Mouse (Mus musculus): Measurements from ENCODE around the gene Adarb2. TPM values are rescaled to one million over a fixed set of nuclear protein-coding genes. Genes with fewer than 3 reads are reported as not detected.

Gene Adarb2
- total RNA-seq, 2 experiments from 2014 or later = 22.9 to 25.8 TPM

- H3K27ac ChIP-seq = no peak overlapping the region
- no peak for DNase-seq (ENCODE audit: extremely low spot score in 1 of 2, low spot score in 2 of 2)
- intact Hi-C loops (cut with DNase I) = no loop called here
- no peak overlapping the region for H3K4me3 ChIP-seq
- no peak for TF ChIP-seq CTCF (IDR thresholded peaks at IDR 0.05)
Observed at GRCm38 (mm10) chr13:8664615-8665240, 462.1 kb downstream of the Adarb2 start.

- no peak overlapping the region for H3K4me3 ChIP-seq
- H3K27ac ChIP-seq = no peak overlapping the region
- no peak for DNase-seq (ENCODE audit: extremely low spot score in 1 of 2, low spot score in 2 of 2)
- intact Hi-C loops (cut with DNase I) = no loop called here
- no peak for TF ChIP-seq CTCF (IDR thresholded peaks at IDR 0.05)
Observed at GRCm38 (mm10) chr13:8677174-8677573, 474.5 kb downstream of the Adarb2 start.

DNA sequence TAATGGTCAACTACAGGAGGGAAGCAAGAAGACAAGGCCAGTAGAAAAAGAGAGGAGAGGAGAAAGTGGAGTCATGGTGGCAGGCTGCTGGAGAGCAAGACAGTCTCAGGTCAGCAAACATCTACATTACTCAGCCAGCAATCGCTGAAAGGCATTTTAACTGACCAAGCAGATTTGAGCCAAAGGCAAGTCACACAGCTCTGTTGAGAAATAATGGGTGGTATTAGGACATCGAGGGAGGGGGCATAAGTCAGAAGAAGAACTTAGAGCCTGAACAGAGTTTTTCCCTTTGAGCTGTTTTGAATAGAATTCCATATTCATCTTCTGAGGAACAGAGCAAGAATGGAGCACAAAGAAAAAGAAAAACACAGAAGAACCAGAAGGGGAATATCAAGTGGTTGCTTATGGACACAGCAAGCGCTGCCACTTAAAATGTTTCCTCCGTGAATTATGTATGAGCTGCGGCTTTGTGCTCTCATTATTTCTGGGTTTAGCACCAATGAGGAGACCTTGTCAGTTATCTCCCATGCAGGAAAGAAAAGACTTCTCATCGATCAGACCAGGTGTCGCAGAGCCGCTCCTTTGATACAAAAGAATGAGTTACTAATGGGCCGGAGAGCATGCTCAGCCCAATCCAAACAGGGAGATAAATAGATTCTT lies 477.9 kb downstream of the Adarb2 start:
- intact Hi-C loops (cut with DNase I) = no loop called here
- no peak for TF ChIP-seq CTCF (IDR thresholded peaks at IDR 0.05)
- no peak for DNase-seq (ENCODE audit: extremely low spot score in 1 of 2, low spot score in 2 of 2)
- Histone ChIP-seq H3K27ac (no peak overlapping the region), H3K4me3 (no peak overlapping the region)

GRCm38 (mm10) chr13:8691448-8691847 lies 488.8 kb downstream of the Adarb2 start:
- no peak for DNase-seq (ENCODE audit: extremely low spot score in 1 of 2, low spot score in 2 of 2)
- no peak overlapping the region for H3K27ac ChIP-seq
- TF ChIP-seq CTCF (IDR thresholded peaks at IDR 0.05) = no peak
- intact Hi-C loops (cut with DNase I) = no loop called here
- H3K4me3 ChIP-seq = no peak overlapping the region

- no peak overlapping the region for H3K27ac ChIP-seq
- H3K4me3 ChIP-seq = no peak overlapping the region
- intact Hi-C loops (cut with DNase I) = no loop called here
- TF ChIP-seq CTCF (IDR thresholded peaks at IDR 0.05) = no peak
- DNase-seq (ENCODE audit: extremely low spot score in 1 of 2, low spot score in 2 of 2) = no peak
Observed at GRCm38 (mm10) chr13:8692787-8693186, 490.1 kb downstream of the Adarb2 start.

DNA sequence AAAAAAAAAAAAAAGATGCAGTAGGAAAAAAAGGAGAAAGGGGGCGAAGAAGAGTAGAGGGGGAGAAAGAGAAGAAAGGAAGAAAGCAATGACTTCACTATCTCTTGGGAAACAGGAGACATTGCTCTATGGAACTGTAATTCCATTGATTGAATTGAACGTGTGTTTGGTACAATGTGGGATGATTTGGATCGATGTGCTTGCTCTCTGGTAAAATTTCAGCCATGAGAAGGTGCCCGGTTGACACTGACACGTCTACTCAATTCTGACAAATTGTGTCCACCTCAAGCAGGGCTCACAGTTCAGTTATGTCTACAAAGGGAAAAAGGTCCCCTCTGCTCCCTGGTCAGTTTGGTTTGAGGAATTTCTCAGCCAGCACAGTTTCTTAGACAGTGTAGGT lies 495.8 kb downstream of the Adarb2 start:
- no peak overlapping the region for H3K4me3 ChIP-seq
- intact Hi-C loops (cut with DNase I) = no loop called here
- no peak for TF ChIP-seq CTCF (IDR thresholded peaks at IDR 0.05)
- no peak for DNase-seq (ENCODE audit: extremely low spot score in 1 of 2, low spot score in 2 of 2)
- no peak overlapping the region for H3K27ac ChIP-seq

DNA sequence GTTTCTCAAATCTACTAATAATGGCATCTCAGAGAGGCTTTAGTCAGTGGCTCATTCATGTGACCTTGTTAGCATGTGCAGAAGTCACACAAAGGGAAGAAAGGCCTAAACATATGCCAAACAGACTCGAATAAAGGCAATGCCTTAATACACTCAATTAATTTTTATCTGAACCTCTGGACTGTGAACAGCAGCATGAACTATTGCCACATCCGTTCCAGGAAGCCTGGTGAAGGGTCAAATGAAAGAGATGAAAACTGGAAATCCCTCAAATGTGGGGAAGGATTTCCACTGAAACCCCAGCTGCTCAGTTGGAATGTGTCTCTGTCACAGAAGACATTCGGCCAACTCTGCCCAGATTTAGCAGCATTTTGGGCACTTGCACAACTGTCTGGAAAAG lies 497.2 kb downstream of the Adarb2 start:
- intact Hi-C loops (cut with DNase I) = no loop called here
- TF ChIP-seq CTCF (IDR thresholded peaks at IDR 0.05) = no peak
- no peak for DNase-seq (ENCODE audit: extremely low spot score in 1 of 2, low spot score in 2 of 2)
- Histone ChIP-seq H3K27ac (no peak overlapping the region), H3K4me3 (no peak overlapping the region)

DNA sequence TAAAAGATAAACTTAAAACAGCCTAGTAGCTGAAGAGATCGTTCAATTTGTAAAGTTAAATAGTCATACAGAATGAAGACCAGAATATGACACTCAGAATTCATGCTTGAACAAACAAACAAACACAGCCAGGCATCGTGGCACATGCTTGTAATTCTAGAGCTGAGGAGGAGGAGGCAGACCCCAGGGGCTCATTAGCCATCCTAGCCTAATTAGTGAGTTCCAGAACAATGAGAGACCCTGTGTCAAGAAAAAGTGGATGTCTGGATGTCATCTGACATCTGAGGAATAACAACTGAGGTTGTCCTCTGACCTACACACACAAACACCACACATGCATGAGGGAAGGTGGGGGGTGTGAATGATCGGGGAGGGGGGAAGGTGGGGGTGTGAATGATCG lies 498.3 kb downstream of the Adarb2 start:
- H3K4me3 ChIP-seq = no peak overlapping the region
- H3K27ac ChIP-seq = no peak overlapping the region
- intact Hi-C loops (cut with DNase I) = no loop called here
- no peak for DNase-seq (ENCODE audit: extremely low spot score in 1 of 2, low spot score in 2 of 2)
- no peak for TF ChIP-seq CTCF (IDR thresholded peaks at IDR 0.05)

DNA sequence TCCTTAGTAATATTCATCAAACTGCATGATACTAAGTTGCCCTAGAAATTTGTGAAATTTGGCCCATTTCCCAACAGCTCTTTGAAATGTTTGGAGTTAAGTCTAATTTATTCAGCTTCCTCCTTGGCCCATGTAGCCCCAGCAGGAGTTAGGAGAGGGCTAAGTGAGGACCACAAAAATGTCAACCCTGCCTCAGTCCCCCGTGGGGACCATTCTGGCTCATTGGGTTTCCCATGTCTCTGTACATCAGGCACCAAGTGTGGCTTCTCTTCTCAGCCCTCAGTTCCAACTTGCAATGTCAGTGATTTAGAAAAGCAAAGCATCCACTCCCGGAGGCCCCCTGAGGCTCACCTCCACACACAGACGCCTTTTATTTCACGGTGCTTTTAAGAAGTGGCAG lies 502.6 kb downstream of the Adarb2 start:
- intact Hi-C loops (cut with DNase I) = no loop called here
- H3K4me3 ChIP-seq = no peak overlapping the region
- H3K27ac ChIP-seq = no peak overlapping the region
- no peak for DNase-seq (ENCODE audit: extremely low spot score in 1 of 2, low spot score in 2 of 2)
- no peak for TF ChIP-seq CTCF (IDR thresholded peaks at IDR 0.05)

DNA sequence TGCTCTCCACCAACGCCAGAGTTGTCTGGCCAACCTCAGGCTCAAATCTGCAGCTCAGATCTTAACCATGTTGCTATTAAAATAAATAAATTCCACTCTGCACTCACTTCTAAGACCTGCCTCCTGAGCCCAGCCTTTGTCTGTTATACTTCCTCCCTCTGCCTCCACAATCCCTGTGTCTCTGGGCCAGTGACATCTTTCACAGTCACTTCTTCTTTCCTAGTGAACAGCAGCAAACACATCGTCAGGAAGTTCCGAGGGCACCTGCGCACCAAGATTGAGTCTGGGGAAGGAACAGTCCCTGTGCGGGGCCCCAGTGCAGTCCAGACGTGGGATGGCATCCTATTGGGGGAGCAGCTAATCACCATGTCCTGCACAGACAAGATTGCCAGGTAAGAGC lies 510.7 kb downstream of the Adarb2 start:
- intact Hi-C loops (cut with DNase I) = no loop called here
- no peak for TF ChIP-seq CTCF (IDR thresholded peaks at IDR 0.05)
- DNase-seq (ENCODE audit: extremely low spot score in 1 of 2, low spot score in 2 of 2) = no peak
- Histone ChIP-seq H3K27ac (no peak overlapping the region), H3K4me3 (no peak overlapping the region)

- intact Hi-C loops (cut with DNase I) = no loop called here
- Histone ChIP-seq H3K27ac (no peak overlapping the region), H3K4me3 (no peak overlapping the region)
- TF ChIP-seq CTCF (IDR thresholded peaks at IDR 0.05) = no peak
- no peak for DNase-seq (ENCODE audit: extremely low spot score in 1 of 2, low spot score in 2 of 2)
Observed at GRCm38 (mm10) chr13:8729972-8730645, 527.4 kb downstream of the Adarb2 start.

GRCm38 (mm10) chr13:8737139-8737865 lies 534.6 kb downstream of the Adarb2 start:
- intact Hi-C loops (cut with DNase I) = no loop called here
- no peak for TF ChIP-seq CTCF (IDR thresholded peaks at IDR 0.05)
- DNase-seq (ENCODE audit: extremely low spot score in 1 of 2, low spot score in 2 of 2) = no peak
- Histone ChIP-seq H3K4me3 (no peak overlapping the region), H3K27ac (no peak overlapping the region)

Data from left cerebral cortex, adult 2 months (tissue).